Mouse (Mus musculus) megakaryocyte, embryonic 14.5 days (primary cell): ENCODE data around the gene Znhit6.

Experiments used
- FLI1 ChIP-seq: IDR thresholded peaks from 2 replicates; pipeline ENCODE4 v1.6.1; 2012; ENCODE audit warnings: low read length, inconsistent platforms, mixed read lengths
- GATA1 ChIP-seq: IDR thresholded peaks from 3 replicates; pipeline ENCODE4 v1.6.1; 2012; ENCODE audit warnings: mixed read lengths, low read length, inconsistent platforms, borderline replicate concordance

DNA sequence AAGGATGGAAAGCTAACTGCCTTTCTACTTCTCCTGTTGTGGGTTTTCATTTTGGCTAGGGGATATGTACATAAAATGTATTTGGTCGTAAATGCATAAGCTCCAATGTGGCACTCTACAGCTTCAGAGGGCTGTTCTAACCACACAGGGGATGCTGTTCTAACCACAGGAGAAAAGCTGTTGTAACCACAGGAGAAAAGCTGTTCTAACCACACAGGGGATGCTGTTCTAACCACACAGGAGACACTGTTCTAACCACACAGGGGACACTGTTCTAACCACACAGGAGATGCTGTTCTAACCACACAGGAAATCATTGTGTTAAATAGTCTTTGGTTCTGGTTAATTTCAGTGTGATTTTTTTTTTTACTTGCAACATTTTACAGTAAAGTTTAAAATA is 38.1 kb upstream of the Znhit6 start:
- no peak for TF ChIP-seq FLI1
- TF ChIP-seq GATA1 = no peak
